Mouse (Mus musculus) lung, embryonic 14.5 days (tissue): ENCODE measurements around the gene Pou3f1. TPM values are rescaled to one million over a fixed set of nuclear protein-coding genes. Genes with fewer than 3 reads are reported as not detected.
"Not testable (repeated sequence)": the region's sequence is repeated elsewhere in the genome, so short reads cannot be mapped to it uniquely, and the experiment has no call there.

Experiments used
- ATAC-seq: fragments of 200-750 bp; cut with Nextera tagmentation; 2 replicates; pipeline ENCODE4 v1.8.0; 2017; ENCODE audit warnings: mild to moderate bottlenecking, moderate TSS enrichment, moderate library complexity; ENCODE audit not compliant: insufficient read depth
- DNase-seq: peaks from one replicate; pipeline ENCODE4 v3.0.0-alpha.2; 2015
- H3K27ac ChIP-seq: fragments of 300-500 bp; sonication (generic); 2 replicates; pipeline ENCODE4 v1.5.1; 2014; ENCODE audit warnings: low read depth, mild to moderate bottlenecking, moderate library complexity
- H3K27me3 ChIP-seq: fragments of 300-500 bp; sonication (generic); 2 replicates; pipeline ENCODE4 v1.6.1; 2014; ENCODE audit warnings: low read length, control low read depth; ENCODE audit not compliant: insufficient read depth
- H3K36me3 ChIP-seq: fragments of 300-500 bp; sonication (generic); 2 replicates; pipeline ENCODE4 v1.6.1; 2014; ENCODE audit warnings: control low read depth; ENCODE audit not compliant: insufficient read depth
- H3K4me1 ChIP-seq: fragments of 300-500 bp; sonication (generic); 2 replicates; pipeline ENCODE4 v1.6.1; 2014; ENCODE audit warnings: antibody characterized with exemption, control low read depth; ENCODE audit not compliant: insufficient read depth
- H3K4me2 ChIP-seq: fragments of 300-500 bp; sonication (generic); 2 replicates; pipeline ENCODE4 v1.6.1; 2014; ENCODE audit warnings: mild to moderate bottlenecking
- H3K4me3 ChIP-seq: fragments of 300-500 bp; sonication (generic); 2 replicates; pipeline ENCODE4 v1.5.1; 2014; ENCODE audit warnings: low read depth, low read length
- H3K9ac ChIP-seq: fragments of 300-500 bp; sonication (generic); 2 replicates; pipeline ENCODE4 v1.6.1; 2014
- H3K9me3 ChIP-seq: fragments of 300-500 bp; sonication (generic); 2 replicates; pipeline ENCODE4 v1.6.1; 2016; ENCODE audit warnings: low read depth, low read length, control low read depth
- CTCF ChIP-seq: IDR thresholded peaks from 2 replicates; pipeline ENCODE4 v1.5.1; 2016; ENCODE audit warnings: antibody characterized with exemption, low read depth
- WGBS: fragments of 180-500 bp; shearing (Covaris S2); extraction: QIAGEN DNeasy Blood & Tissue Kit; methylation state at CpG from one replicate; pipeline ENCODE4 v1.1.7; 2014; 5-methylcytosine and 5-hydroxymethylcytosine counted together
- polyA plus RNA-seq: library from polyadenylated mRNA; unstranded; fragments of >200 nt; fragmentation: Nextera tagmentation; extraction: Ambion mirVana; gene quantifications from 2 replicates; pipeline ENCODE4 v1.2.1, GENCODE M21; 2014

Pou3f1 gene
- polyA plus RNA-seq, 1 experiment from 2014 or later: 0.41 TPM

DNA sequence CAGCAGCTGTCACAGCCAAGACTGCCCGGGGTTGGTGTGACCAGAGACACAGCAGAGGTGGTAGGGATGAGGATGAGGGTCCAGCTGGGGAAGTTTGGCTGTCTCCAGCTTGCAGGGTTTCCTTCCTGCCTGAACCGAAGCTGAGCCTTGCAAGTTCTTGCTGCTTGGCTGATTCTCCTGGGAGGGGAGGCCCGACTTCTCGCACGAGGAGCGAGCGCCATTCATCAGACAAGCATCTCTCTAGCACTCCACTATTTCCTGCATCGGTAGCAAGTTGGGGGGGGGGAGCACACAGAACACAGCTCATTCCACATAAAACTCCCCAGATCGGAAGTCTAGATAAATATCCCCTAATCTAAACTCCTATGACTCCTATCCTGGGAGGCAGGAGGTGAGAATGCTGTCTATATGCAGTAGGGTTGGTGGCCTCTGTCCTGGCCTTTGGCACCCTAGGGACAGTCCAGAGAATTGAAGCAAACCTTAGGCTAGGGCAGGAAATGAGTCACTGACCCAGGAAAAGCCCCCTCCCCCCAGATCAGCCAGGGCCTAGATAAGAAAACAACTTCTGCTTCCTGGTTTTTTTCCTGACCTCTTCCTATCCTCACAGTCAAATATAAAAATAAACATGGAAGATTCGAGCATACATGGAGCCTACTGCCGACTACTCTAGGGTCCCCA is 48.3 kb downstream of the Pou3f1 start:
- WGBS: 3% methylated on average over 11 of the region's 11 CpGs
- H3K4me3 ChIP-seq: no peak overlapping the region
- H3K27ac ChIP-seq: peak overlapping the region; percentile 92
- no peaks in the 10 kb centered on the region for H3K27me3 ChIP-seq
- peaks cover 17% of the 10 kb centered on the region; the same call in 1 of the 2 replicates for H3K36me3 ChIP-seq
- DNase-seq (peak; percentile 84), ATAC-seq (peak; percentile 33)
- no peaks in the 10 kb centered on the region for H3K9me3 ChIP-seq
- no peak for TF ChIP-seq CTCF
- H3K4me2 ChIP-seq: peak overlapping the region; percentile 46
- H3K4me1 ChIP-seq: peaks cover 42% of the 10 kb centered on the region
- H3K9ac ChIP-seq: peak overlapping the region; percentile 7; the same call in 1 of the 2 replicates

DNA sequence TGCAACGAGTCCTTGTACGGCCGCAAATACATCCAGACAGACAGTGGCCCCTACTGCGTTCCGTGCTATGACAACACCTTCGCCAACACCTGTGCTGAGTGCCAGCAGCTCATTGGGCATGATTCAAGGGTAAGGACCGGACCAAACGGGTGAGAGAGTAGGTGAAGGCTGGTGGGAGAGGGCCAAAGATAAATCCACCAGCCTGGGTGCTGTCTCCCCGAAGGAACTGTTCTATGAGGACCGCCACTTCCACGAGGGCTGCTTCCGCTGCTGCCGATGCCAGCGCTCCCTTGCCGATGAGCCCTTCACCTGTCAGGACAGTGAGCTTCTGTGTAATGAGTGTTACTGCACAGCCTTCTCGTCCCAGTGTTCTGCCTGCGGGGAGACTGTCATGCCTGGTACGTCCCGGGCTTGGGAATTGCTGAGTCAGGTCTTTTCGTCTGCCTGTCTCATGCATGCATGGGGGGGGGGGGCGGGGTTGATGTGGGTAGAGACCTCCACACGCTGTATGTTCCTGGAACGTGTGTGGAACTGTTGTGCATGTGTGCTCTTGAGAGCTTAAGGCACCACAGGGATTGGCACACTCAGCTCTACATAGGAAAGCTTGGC is 49.2 kb downstream of the Pou3f1 start:
- Histone ChIP-seq H3K36me3 (peaks cover 17% of the 10 kb centered on the region; the same call in 1 of the 2 replicates), H3K4me1 (peaks cover 48% of the 10 kb centered on the region), H3K27me3 (no peaks in the 10 kb centered on the region), H3K9ac (no peak overlapping the region), H3K9me3 (no peaks in the 10 kb centered on the region), H3K27ac (peak overlapping the region; percentile 92), H3K4me3 (no peak overlapping the region), H3K4me2 (peak overlapping the region; percentile 46; the same call in 1 of the 2 replicates)
- WGBS: 77% methylated on average over 23 of the region's 23 CpGs
- ATAC-seq (no peak), DNase-seq (no peak)
- no peak for TF ChIP-seq CTCF

DNA sequence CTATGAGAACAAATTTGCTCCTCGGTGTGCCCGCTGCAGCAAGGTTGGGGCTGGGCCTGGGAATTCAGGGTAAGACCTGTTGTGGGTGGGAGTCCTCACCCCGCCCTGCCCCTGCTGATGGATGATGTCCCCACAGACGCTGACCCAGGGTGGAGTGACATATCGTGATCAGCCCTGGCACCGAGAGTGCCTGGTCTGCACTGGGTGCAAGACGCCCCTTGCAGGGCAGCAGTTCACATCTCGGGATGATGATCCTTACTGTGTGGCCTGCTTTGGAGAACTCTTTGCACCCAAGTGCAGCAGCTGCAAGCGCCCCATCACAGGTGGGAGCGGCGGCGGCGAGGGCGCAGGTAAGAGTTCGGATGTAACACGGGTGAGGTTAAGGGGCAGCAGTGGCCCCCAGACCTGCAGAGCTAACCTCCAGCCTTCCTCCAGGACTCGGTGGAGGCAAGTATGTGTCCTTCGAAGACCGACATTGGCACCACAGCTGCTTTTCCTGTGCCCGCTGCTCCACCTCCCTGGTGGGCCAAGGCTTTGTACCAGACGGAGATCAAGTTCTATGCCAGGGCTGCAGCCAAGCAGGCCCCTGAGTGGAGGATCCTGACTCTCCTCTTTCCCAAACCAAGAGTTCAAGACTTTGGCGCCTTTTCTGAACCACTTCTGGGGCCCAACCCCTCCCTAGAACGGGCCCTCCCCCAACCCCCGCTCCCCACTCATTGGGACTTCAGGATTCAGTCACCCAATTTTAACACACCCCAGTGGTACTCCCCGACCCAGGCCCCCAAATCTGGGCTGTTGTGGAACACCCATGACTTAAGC is 51.0 kb downstream of the Pou3f1 start:
- H3K9me3 ChIP-seq, H3K4me3 ChIP-seq, ATAC-seq, DNase-seq, H3K27me3 ChIP-seq, H3K4me2 ChIP-seq, H3K9ac ChIP-seq: not testable (repeated sequence)
- WGBS: 85% methylated on average over 25 of the region's 25 CpGs
- Histone ChIP-seq H3K4me1 (peaks cover 37% of the 10 kb centered on the region), H3K27ac (peak overlapping the region; percentile 92; the same call in 1 of the 2 replicates), H3K36me3 (peaks cover 17% of the 10 kb centered on the region; the same call in 1 of the 2 replicates)

DNA sequence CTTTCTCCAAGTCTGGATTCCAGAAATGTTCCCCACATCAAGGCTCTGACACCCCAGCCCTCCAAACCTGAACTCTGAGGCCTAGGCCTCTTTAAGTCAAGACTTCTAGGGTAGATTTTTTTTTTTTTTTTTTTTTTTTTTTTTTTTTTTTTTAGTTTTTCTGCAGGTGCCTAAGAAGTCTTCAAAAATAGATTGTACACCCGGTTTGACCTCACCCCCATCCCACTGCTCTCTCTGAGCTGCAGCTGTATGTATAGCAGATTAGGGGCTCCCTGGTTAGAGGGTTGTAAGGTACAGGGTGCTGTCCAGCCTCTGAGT is 51.6 kb downstream of the Pou3f1 start:
- not testable (repeated sequence) for ATAC-seq, H3K27me3 ChIP-seq, DNase-seq, H3K9me3 ChIP-seq, H3K9ac ChIP-seq
- H3K4me3 ChIP-seq: peak overlapping the region; percentile 30
- peak overlapping the region; percentile 92; the same call in 1 of the 2 replicates for H3K27ac ChIP-seq
- WGBS: 13% methylated on average over 1 of the region's 1 CpGs
- H3K36me3 ChIP-seq: peaks cover 17% of the 10 kb centered on the region; the same call in 1 of the 2 replicates
- H3K4me2 ChIP-seq: peak overlapping the region; percentile 65
- peaks cover 35% of the 10 kb centered on the region for H3K4me1 ChIP-seq

DNA sequence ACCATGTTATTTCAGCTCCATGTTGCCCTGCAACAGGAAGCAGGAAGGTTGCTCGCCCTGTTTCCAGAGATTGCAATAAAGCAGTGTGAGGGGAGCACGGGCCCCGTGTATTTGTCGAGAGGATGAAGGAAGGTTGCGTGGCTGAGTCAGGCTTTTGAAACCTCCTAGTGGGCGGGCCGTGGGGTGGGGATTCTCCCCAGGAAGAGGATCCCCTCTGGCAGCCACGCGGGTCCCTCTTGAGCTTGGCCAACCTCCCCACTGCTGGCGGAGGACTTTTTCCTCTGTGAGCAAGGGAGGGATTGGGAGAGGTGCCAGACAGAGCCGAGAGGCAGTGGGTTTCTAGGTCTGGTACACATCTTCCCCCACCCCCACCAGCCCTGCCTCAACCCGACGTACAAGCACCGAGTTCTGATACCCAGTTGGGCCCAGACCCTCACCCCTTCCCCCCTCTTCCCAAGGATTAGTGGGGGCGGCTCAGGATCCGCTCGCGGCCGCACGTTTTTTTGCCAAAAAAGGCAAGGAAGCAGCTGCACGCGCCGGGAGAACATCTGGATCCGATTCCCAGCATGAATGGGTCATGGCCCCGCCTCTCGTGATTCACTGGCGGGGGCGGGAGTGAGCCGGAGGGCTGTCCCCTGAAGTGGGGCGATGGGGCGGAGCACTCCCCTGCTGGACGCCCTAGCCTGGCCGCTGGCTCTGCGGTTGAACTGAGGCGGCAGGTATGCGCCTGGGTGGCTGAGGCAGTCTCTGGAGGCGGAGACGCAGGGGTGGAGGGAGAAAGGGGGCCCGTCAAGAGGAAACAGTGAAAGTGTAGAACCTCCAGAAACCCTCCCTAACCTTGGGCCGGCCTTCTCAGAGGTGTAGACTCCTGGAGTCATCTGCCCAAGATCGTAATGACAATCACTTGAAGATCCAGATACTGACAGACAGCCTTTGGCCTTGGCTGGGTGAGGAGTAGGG is 52.2 kb downstream of the Pou3f1 start:
- Histone ChIP-seq H3K4me2 (peak overlapping the region; percentile 65), H3K9me3 (no peaks in the 10 kb centered on the region), H3K27ac (peak overlapping the region; percentile 92), H3K4me3 (peak overlapping the region; percentile 30), H3K4me1 (peaks cover 29% of the 10 kb centered on the region), H3K27me3 (no peaks in the 10 kb centered on the region), H3K36me3 (peaks cover 17% of the 10 kb centered on the region; the same call in 1 of the 2 replicates), H3K9ac (peak overlapping the region; percentile 28; the same call in 1 of the 2 replicates)
- 1% methylated on average over 41 of the region's 41 CpGs for WGBS
- DNase-seq: peak; percentile 98
- TF ChIP-seq CTCF: peak; percentile 43
- ATAC-seq: peak; percentile 88

DNA sequence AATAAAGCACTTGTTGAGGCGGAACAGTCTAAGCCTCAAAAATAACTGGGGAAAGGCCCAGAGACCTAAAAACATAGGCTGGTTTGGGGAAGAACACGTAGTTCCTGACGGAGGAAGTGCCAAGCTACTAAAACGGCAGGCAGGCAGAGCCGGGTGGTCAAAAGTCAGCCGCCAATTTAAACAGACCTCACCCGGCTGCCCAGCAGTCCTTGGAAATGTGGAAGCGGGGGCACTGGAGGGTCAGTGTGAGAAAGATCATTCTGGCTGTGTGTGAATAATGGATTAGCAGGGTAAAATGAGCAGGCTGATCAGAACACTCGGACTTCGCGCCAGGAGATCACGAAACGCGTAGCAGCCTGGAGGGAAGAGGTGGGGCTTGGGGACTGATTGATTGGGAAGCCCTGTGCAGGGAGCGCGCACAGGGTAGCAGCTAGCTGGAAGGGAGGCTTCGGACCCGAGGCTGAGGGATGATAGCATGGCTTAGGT is 53.4 kb downstream of the Pou3f1 start:
- DNase-seq: peak; percentile 58
- WGBS: 4% methylated on average over 18 of the region's 18 CpGs
- no peaks in the 10 kb centered on the region for H3K27me3 ChIP-seq
- peaks cover 17% of the 10 kb centered on the region; the same call in 1 of the 2 replicates for H3K36me3 ChIP-seq
- no peak for ATAC-seq
- peak overlapping the region; percentile 92 for H3K27ac ChIP-seq
- H3K4me2 ChIP-seq: peak overlapping the region; percentile 65
- TF ChIP-seq CTCF: no peak
- H3K9ac ChIP-seq: peak overlapping the region; percentile 20; the same call in 1 of the 2 replicates
- H3K4me3 ChIP-seq: peak overlapping the region; percentile 30
- H3K4me1 ChIP-seq: peaks cover 19% of the 10 kb centered on the region
- H3K9me3 ChIP-seq: no peaks in the 10 kb centered on the region

Other genes starting within 250 kb of the Pou3f1 start
- not detected in 2 replicates for gene 3100002H09Rik, start 46.0 kb upstream of the Pou3f1 start, polyA plus RNA-seq
- 59.0 and 59.5 TPM in 2 replicates for gene Utp11, start 36.8 kb downstream of the Pou3f1 start, polyA plus RNA-seq
- gene Fhl3, start 43.9 kb downstream of the Pou3f1 start, polyA plus RNA-seq: 12.8 and 13.1 TPM in 2 replicates
- 164 and 166 TPM in 2 replicates for gene Sf3a3, start 58.0 kb downstream of the Pou3f1 start, polyA plus RNA-seq
- gene Inpp5b, start 85.0 kb downstream of the Pou3f1 start, polyA plus RNA-seq: 25.5 and 34.0 TPM in 2 replicates
- 14.1 and 14.2 TPM in 2 replicates for gene Mtf1, start 145.3 kb downstream of the Pou3f1 start, polyA plus RNA-seq
- gene Yrdc, start 193.9 kb downstream of the Pou3f1 start, polyA plus RNA-seq: 42.4 and 44.7 TPM in 2 replicates
- gene 1110065P20Rik, start 194.4 kb downstream of the Pou3f1 start, polyA plus RNA-seq: 60.0 and 62.7 TPM in 2 replicates
- gene Maneal, start 205.4 kb downstream of the Pou3f1 start, polyA plus RNA-seq: 0.61 and 0.82 TPM in 2 replicates
- 0.04 TPM in 1 of 2 replicates, not detected in the other for gene Epha10, start 224.1 kb downstream of the Pou3f1 start, polyA plus RNA-seq